Mouse (Mus musculus) liver, embryonic 16.5 days (tissue): ENCODE results near the gene Matk. TPM values are rescaled to one million over a fixed set of nuclear protein-coding genes. Genes with fewer than 3 reads are reported as not detected.

Source experiments
- ATAC-seq: fragments of 200-750 bp; cut with Nextera tagmentation; 2 replicates; pipeline ENCODE4 v1.8.0; 2017; ENCODE audit warnings: low read depth, mild to moderate bottlenecking, moderate number of reproducible peaks, moderate library complexity
- H3K27ac ChIP-seq: fragments of 300-500 bp; sonication (generic); 2 replicates; pipeline ENCODE4 v1.5.1; 2014; ENCODE audit warnings: mild to moderate bottlenecking, low read length
- H3K27me3 ChIP-seq: fragments of 300-500 bp; sonication (generic); 2 replicates; pipeline ENCODE4 v1.6.1; 2014; ENCODE audit warnings: low read depth, low read length, mixed read lengths; ENCODE audit not compliant: control insufficient read depth, insufficient read depth
- H3K36me3 ChIP-seq: fragments of 300-500 bp; sonication (generic); 2 replicates; pipeline ENCODE4 v1.6.1; 2014; ENCODE audit warnings: mild to moderate bottlenecking; ENCODE audit not compliant: control insufficient read depth, insufficient read depth
- H3K4me1 ChIP-seq: fragments of 300-500 bp; sonication (generic); 2 replicates; pipeline ENCODE4 v1.6.1; 2014; ENCODE audit warnings: low read depth, low read length, mixed read lengths; ENCODE audit not compliant: control insufficient read depth
- H3K4me2 ChIP-seq: fragments of 300-500 bp; sonication (generic); 2 replicates; pipeline ENCODE4 v1.6.1; 2014; ENCODE audit warnings: low read depth, low read length, mixed read lengths
- H3K4me3 ChIP-seq: fragments of 300-500 bp; sonication (generic); 2 replicates; pipeline ENCODE4 v1.5.1; 2014; ENCODE audit warnings: low read depth, mild to moderate bottlenecking, low read length
- H3K9ac ChIP-seq: fragments of 300-500 bp; sonication (generic); 2 replicates; pipeline ENCODE4 v1.6.1; 2014; ENCODE audit warnings: low read depth, low read length
- H3K9me3 ChIP-seq: fragments of 300-500 bp; sonication (generic); replicated peaks from 2 replicates; pipeline ENCODE4 v1.6.1; 2016; ENCODE audit warnings: low read length; ENCODE audit not compliant: control insufficient read depth
- WGBS: fragments of 180-500 bp; shearing (Covaris S2); extraction: QIAGEN DNeasy Blood & Tissue Kit; methylation state at CpG from one replicate; pipeline ENCODE4 v1.1.7; 2014; ENCODE audit not compliant: insufficient replicate concordance; 5-methylcytosine and 5-hydroxymethylcytosine counted together
- polyA plus RNA-seq: library from polyadenylated mRNA; unstranded; fragments of >200 nt; fragmentation: Nextera tagmentation; extraction: Ambion mirVana; gene quantifications from 2 replicates; pipeline ENCODE4 v1.2.1, GENCODE M21; 2015

Gene Matk
- polyA plus RNA-seq, 1 experiment from 2014 or later: 1.8 TPM

- 14% methylated on average over 14 of the region's 14 CpGs for WGBS
- H3K4me1 ChIP-seq: peaks cover 72% of the 10 kb centered on the region
- H3K4me3 ChIP-seq: no peak overlapping the region
- no peak for ATAC-seq
- 0 out of 2 replicates have a peak overlapping the region, but pooled peaks have one; percentile 29 for H3K9ac ChIP-seq
- peaks cover 14% of the 10 kb centered on the region for H3K36me3 ChIP-seq
- no peaks in the 10 kb centered on the region for H3K27me3 ChIP-seq
- no peaks in the 10 kb centered on the region for H3K9me3 ChIP-seq
- peak overlapping the region; percentile 24; the same call in 1 of the 2 replicates for H3K4me2 ChIP-seq
- H3K27ac ChIP-seq: peak overlapping the region; percentile 4; the same call in 1 of the 2 replicates
These were observed 50.1 kb downstream of the Matk start for GRCm38 (mm10) chr10:81302781-81303218.

- Histone ChIP-seq H3K4me1 (peaks cover 67% of the 10 kb centered on the region), H3K27ac (no peak overlapping the region), H3K27me3 (no peaks in the 10 kb centered on the region), H3K36me3 (peaks cover 17% of the 10 kb centered on the region), H3K9me3 (no peaks in the 10 kb centered on the region), H3K9ac (no peak overlapping the region), H3K4me2 (0 out of 2 replicates have a peak overlapping the region, but pooled peaks have one; percentile 24), H3K4me3 (no peak overlapping the region)
- no peak for ATAC-seq
- 30% methylated on average over 10 of the region's 10 CpGs for WGBS
These were observed 50.5 kb downstream of the Matk start for GRCm38 (mm10) chr10:81303258-81303657.

- no peak overlapping the region for H3K27ac ChIP-seq
- no peaks in the 10 kb centered on the region for H3K9me3 ChIP-seq
- ATAC-seq: no peak
- no peak overlapping the region for H3K9ac ChIP-seq
- peaks cover 18% of the 10 kb centered on the region for H3K36me3 ChIP-seq
- H3K4me3 ChIP-seq: no peak overlapping the region
- peaks cover 62% of the 10 kb centered on the region for H3K4me1 ChIP-seq
- H3K27me3 ChIP-seq: no peaks in the 10 kb centered on the region
- H3K4me2 ChIP-seq: no peak overlapping the region
- WGBS: 34% methylated on average over 7 of the region's 7 CpGs
These were observed 51.0 kb downstream of the Matk start for GRCm38 (mm10) chr10:81303761-81304160.

- H3K27me3 ChIP-seq: no peaks in the 10 kb centered on the region
- peak; percentile 10; the same call in 1 of the 2 replicates for ATAC-seq
- H3K4me1 ChIP-seq: peaks cover 53% of the 10 kb centered on the region
These were observed 52.0 kb downstream of the Matk start for GRCm38 (mm10) chr10:81304597-81305238.

GRCm38 (mm10) chr10:81305663-81306062, 52.9 kb downstream of the Matk start:
- Histone ChIP-seq H3K27me3 (no peaks in the 10 kb centered on the region), H3K4me2 (no peak overlapping the region), H3K4me3 (no peak overlapping the region), H3K9ac (no peak overlapping the region), H3K27ac (no peak overlapping the region), H3K4me1 (peaks cover 44% of the 10 kb centered on the region), H3K36me3 (peaks cover 25% of the 10 kb centered on the region), H3K9me3 (no peaks in the 10 kb centered on the region)
- WGBS: 84% methylated on average over 14 of the region's 14 CpGs
- ATAC-seq: no peak

More at GRCm38 (mm10) chr10:81304597-81305238, 52.0 kb downstream of the Matk start:
- Histone ChIP-seq H3K4me2 (no peak overlapping the region), H3K36me3 (peaks cover 25% of the 10 kb centered on the region), H3K27ac (no peak overlapping the region), H3K4me3 (no peak overlapping the region), H3K9ac (no peak overlapping the region), H3K9me3 (no peaks in the 10 kb centered on the region)
- WGBS: 16% methylated on average over 6 of the region's 9 CpGs

GRCm38 (mm10) chr10:81306173-81306668, 53.5 kb downstream of the Matk start:
- Histone ChIP-seq H3K4me2 (no peak overlapping the region), H3K4me1 (peaks cover 39% of the 10 kb centered on the region), H3K27ac (no peak overlapping the region), H3K36me3 (peaks cover 25% of the 10 kb centered on the region), H3K9me3 (no peaks in the 10 kb centered on the region), H3K4me3 (no peak overlapping the region), H3K27me3 (no peaks in the 10 kb centered on the region), H3K9ac (no peak overlapping the region)
- no peak for ATAC-seq
- WGBS: 81% methylated on average over 12 of the region's 12 CpGs

- no peak overlapping the region for H3K4me3 ChIP-seq
- no peak for ATAC-seq
- 83% methylated on average over 21 of the region's 21 CpGs for WGBS
- no peaks in the 10 kb centered on the region for H3K9me3 ChIP-seq
- H3K27me3 ChIP-seq: no peaks in the 10 kb centered on the region
- no peak overlapping the region for H3K9ac ChIP-seq
- no peak overlapping the region for H3K4me2 ChIP-seq
- H3K27ac ChIP-seq: no peak overlapping the region
- peaks cover 30% of the 10 kb centered on the region for H3K4me1 ChIP-seq
- H3K36me3 ChIP-seq: peaks cover 25% of the 10 kb centered on the region
These were observed 54.3 kb downstream of the Matk start for GRCm38 (mm10) chr10:81306837-81307682.

- no peak overlapping the region for H3K4me2 ChIP-seq
- no peaks in the 10 kb centered on the region for H3K9me3 ChIP-seq
- no peak overlapping the region for H3K9ac ChIP-seq
- no peak for ATAC-seq
- H3K4me3 ChIP-seq: no peak overlapping the region
- 72% methylated on average over 5 of the region's 5 CpGs for WGBS
- peaks cover 31% of the 10 kb centered on the region for H3K36me3 ChIP-seq
- peaks cover 6% of the 10 kb centered on the region for H3K4me1 ChIP-seq
- H3K27me3 ChIP-seq: no peaks in the 10 kb centered on the region
- H3K27ac ChIP-seq: no peak overlapping the region
These were observed 56.8 kb downstream of the Matk start for GRCm38 (mm10) chr10:81309571-81309970.
